Mouse (Mus musculus): Measurements from ENCODE around the gene Cct7. TPM values are rescaled to one million over a fixed set of nuclear protein-coding genes. Genes with fewer than 3 reads are reported as not detected.
A peak's percentile ranks its signal among the peaks of the same experiment; 100 is the strongest.

The Cct7 gene
- total and polyA plus RNA-seq, 3 experiments: 84.3 to 281 (median 228) TPM

DNA sequence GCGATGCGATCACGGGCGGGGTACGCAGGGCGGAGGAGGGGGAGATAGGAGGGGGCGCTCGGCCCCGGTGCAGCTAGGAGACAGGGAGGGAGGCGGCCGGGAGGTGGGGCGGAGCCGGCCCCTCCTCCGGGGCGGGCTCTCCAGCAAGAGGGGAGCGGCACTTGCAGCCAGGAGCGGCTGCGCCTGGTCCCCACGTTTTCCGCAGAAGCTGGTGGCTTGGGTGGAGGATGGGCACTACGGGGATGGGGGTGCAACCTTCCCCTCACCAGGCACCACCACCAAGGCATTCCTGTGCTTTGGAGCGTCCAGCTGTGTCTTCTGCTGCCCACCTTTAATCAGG, 51.6 kb downstream of the Cct7 start, which contains the start of gene Fbxo41:
Gene Fbxo41, minus strand, starts transcription at position 84 of the 340 bp plus-strand sequence.
- Histone ChIP-seq H3K27me3 (ENCODE audit: insufficient read depth, low read length) (peaks cover 12% of the 10 kb centered on the region), H3K36me3 (replicated peaks) (no peaks in the 10 kb centered on the region), H3K4me3 (ENCODE audit: low read depth, low read length) (no peak within 1 kb of the TSS), H3K9me3 (replicated peaks) (no peaks in the 10 kb centered on the region), H3K4me1 (ENCODE audit: insufficient read depth, low read depth, low read length) (no peaks in the 10 kb centered on the region)
- no peak for TF ChIP-seq TAL1 (conservative IDR thresholded peaks at IDR 0.05; ENCODE audit: low read depth, low read length)
- TF ChIP-seq GATA1 (IDR thresholded peaks at IDR 0.05; ENCODE audit: borderline replicate concordance, low read length): no peak
- no peak for TF ChIP-seq POLR2AphosphoS5 (IDR thresholded peaks at IDR 0.05; ENCODE audit: insufficient replicate concordance, low read depth, low read length)
- no peak for TF ChIP-seq CTCF (IDR thresholded peaks at IDR 0.05; ENCODE audit: low read depth, low read length)
- no peak for TF ChIP-seq GATA2 (IDR thresholded peaks at IDR 0.05; ENCODE audit: borderline replicate concordance, low read depth, low read length)
- no peak for ATAC-seq (ENCODE audit: extremely low read depth, insufficient number of reproducible peaks, low FRiP score, poor library complexity, severe bottlenecking)
- DNase-seq (ENCODE audit: low spot score): no peak

DNA sequence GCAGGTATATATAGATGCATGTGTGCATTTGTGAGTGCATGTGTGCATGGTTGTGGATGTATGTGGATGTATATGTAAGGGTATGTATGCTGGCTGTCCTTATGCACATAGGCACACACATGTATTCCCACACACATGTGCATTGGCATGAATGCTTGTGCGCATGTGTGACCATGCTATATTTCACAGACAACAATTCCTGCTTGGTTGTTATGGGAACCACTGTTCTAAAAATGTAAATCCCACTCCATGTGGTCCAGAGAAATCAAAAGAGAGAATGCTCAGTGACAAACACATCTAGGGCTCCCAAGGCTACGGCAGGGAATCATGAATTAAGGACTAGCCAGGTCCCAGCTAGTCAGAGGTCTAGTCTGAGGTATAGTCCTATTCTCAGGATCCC, 53.6 kb downstream of the Cct7 start:
- Histone ChIP-seq H3K36me3 (replicated peaks) (no peaks in the 10 kb centered on the region), H3K27me3 (ENCODE audit: insufficient read depth, low read length) (peaks cover 12% of the 10 kb centered on the region), H3K9me3 (replicated peaks) (no peaks in the 10 kb centered on the region), H3K4me3 (ENCODE audit: low read depth, low read length) (no peak overlapping the region), H3K4me1 (ENCODE audit: insufficient read depth, low read depth, low read length) (no peaks in the 10 kb centered on the region)
- DNase-seq (ENCODE audit: low spot score) (no peak), ATAC-seq (ENCODE audit: extremely low read depth, insufficient number of reproducible peaks, low FRiP score, poor library complexity, severe bottlenecking) (no peak)
- TF ChIP-seq POLR2AphosphoS5 (IDR thresholded peaks at IDR 0.05; ENCODE audit: insufficient replicate concordance, low read depth, low read length) (no peak), TAL1 (conservative IDR thresholded peaks at IDR 0.05; ENCODE audit: low read depth, low read length) (no peak), CTCF (IDR thresholded peaks at IDR 0.05; ENCODE audit: low read depth, low read length) (no peak), GATA2 (IDR thresholded peaks at IDR 0.05; ENCODE audit: borderline replicate concordance, low read depth, low read length) (no peak), GATA1 (IDR thresholded peaks at IDR 0.05; ENCODE audit: borderline replicate concordance, low read length) (no peak)

DNA sequence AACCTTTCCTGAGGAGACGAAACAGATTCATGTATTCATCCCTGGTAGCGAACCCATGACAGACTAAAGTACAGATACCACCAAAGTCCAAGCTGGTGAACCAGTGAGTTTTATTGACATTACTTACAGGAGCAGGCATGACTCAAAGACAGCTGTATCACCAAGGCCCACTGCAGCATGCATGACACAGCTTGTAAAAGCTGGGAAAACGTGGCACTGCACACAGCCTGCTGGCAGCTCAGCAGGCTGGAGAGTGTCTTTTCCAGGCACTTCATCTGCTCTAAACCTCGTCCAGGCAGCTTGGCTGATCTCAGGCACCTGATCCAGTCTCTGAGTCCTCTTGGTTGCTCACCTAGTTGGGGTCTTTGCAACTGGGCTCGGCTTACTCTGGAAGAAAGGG, 57.3 kb downstream of the Cct7 start:
- H3K9me3 ChIP-seq (replicated peaks): peaks cover 22% of the 10 kb centered on the region
- H3K27me3 ChIP-seq (ENCODE audit: insufficient read depth, low read length): peaks cover under 1% of the 10 kb centered on the region; the same call in 1 of the 2 replicates
- DNase-seq (ENCODE audit: low spot score) (no peak), ATAC-seq (ENCODE audit: extremely low read depth, insufficient number of reproducible peaks, low FRiP score, poor library complexity, severe bottlenecking) (no peak)
- H3K4me1 ChIP-seq (ENCODE audit: insufficient read depth, low read depth, low read length): no peaks in the 10 kb centered on the region
- H3K36me3 ChIP-seq (replicated peaks): no peaks in the 10 kb centered on the region
- TF ChIP-seq CTCF (IDR thresholded peaks at IDR 0.05; ENCODE audit: low read depth, low read length): no peak
- no peak for TF ChIP-seq GATA2 (IDR thresholded peaks at IDR 0.05; ENCODE audit: borderline replicate concordance, low read depth, low read length)
- no peak for TF ChIP-seq TAL1 (conservative IDR thresholded peaks at IDR 0.05; ENCODE audit: low read depth, low read length)
- no peak for TF ChIP-seq POLR2AphosphoS5 (IDR thresholded peaks at IDR 0.05; ENCODE audit: insufficient replicate concordance, low read depth, low read length)
- TF ChIP-seq GATA1 (IDR thresholded peaks at IDR 0.05; ENCODE audit: borderline replicate concordance, low read length): no peak
- no peak overlapping the region for H3K4me3 ChIP-seq (ENCODE audit: low read depth, low read length)

DNA sequence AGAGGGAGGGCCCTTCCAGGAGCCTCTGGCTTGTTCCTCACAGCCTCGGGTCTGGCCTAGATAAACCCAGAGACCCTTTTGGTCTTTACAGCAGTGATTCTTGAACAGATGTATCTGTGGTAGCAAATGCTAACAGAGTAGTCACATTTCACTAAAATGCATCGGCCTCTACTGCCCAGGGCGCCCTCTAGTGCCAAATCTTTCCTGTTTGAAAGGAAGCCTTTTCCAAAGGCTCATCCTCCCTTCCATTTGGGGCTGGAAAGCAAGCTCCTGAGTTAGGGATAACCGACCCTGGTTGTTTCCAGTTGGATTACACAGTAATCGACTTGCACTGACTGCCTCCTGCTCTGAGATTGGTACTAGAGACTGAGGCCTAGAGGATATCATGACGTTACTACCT, 59.2 kb downstream of the Cct7 start:
- ATAC-seq (ENCODE audit: extremely low read depth, insufficient number of reproducible peaks, low FRiP score, poor library complexity, severe bottlenecking) (no peak), DNase-seq (ENCODE audit: low spot score) (no peak)
- H3K4me1 ChIP-seq (ENCODE audit: insufficient read depth, low read depth, low read length): no peaks in the 10 kb centered on the region
- peaks cover 2% of the 10 kb centered on the region; the same call in 1 of the 2 replicates for H3K27me3 ChIP-seq (ENCODE audit: insufficient read depth, low read length)
- TF ChIP-seq POLR2AphosphoS5 (IDR thresholded peaks at IDR 0.05; ENCODE audit: insufficient replicate concordance, low read depth, low read length) (no peak), TAL1 (conservative IDR thresholded peaks at IDR 0.05; ENCODE audit: low read depth, low read length) (no peak), GATA1 (IDR thresholded peaks at IDR 0.05; ENCODE audit: borderline replicate concordance, low read length) (no peak), CTCF (IDR thresholded peaks at IDR 0.05; ENCODE audit: low read depth, low read length) (no peak), GATA2 (IDR thresholded peaks at IDR 0.05; ENCODE audit: borderline replicate concordance, low read depth, low read length) (no peak)
- H3K9me3 ChIP-seq (replicated peaks): peaks cover 23% of the 10 kb centered on the region
- H3K36me3 ChIP-seq (replicated peaks): no peaks in the 10 kb centered on the region
- H3K4me3 ChIP-seq (ENCODE audit: low read depth, low read length): no peak overlapping the region

DNA sequence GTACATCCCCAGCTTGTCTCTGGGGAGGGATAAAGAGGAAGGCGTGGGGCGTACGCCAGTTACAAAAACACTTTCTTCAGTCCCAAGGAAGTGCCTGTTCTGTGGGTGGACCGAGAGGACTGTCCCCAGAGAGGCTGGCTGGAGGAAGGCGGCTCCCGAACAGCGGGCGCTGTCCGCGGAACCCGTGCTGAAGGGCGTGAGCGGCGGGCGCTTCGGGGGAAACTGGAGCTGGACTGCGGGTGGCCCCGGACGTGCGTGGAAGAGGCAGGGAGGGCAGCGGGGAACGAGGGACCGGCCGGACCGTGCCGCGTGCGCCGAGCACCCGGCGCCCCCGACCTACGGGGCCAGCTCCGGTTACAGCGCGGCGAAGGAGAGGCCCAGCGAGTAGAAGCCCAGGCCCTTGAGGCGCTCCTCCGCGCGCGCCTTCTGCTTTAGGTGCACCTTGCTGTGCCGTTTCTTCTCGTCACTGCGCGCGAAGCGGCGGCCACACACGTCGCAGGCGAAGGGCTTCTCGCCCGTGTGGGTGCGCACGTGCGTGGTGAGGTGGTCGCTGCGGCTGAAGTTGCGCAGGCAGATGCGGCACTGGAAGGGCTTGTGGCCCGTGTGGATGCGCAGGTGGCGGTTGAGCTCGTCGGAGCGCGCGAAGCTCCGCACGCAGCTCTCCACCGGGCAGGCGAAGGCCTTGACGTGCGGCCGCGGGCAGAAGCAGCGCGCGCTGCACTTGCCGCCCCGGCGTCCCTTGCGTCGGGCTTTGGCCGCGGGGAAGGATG, 60.2 kb downstream of the Cct7 start:
- H3K4me1 ChIP-seq (ENCODE audit: insufficient read depth, low read depth, low read length): no peaks in the 10 kb centered on the region
- H3K4me3 ChIP-seq (ENCODE audit: low read depth, low read length): peak overlapping the region; percentile 7; the same call in 1 of the 2 replicates
- peaks cover 23% of the 10 kb centered on the region for H3K9me3 ChIP-seq (replicated peaks)
- TF ChIP-seq GATA1 (IDR thresholded peaks at IDR 0.05; ENCODE audit: borderline replicate concordance, low read length) (no peak), TAL1 (conservative IDR thresholded peaks at IDR 0.05; ENCODE audit: low read depth, low read length) (no peak), POLR2AphosphoS5 (IDR thresholded peaks at IDR 0.05; ENCODE audit: insufficient replicate concordance, low read depth, low read length) (no peak), GATA2 (IDR thresholded peaks at IDR 0.05; ENCODE audit: borderline replicate concordance, low read depth, low read length) (no peak), CTCF (IDR thresholded peaks at IDR 0.05; ENCODE audit: low read depth, low read length) (no peak)
- DNase-seq (ENCODE audit: low spot score) (no peak), ATAC-seq (ENCODE audit: extremely low read depth, insufficient number of reproducible peaks, low FRiP score, poor library complexity, severe bottlenecking) (no peak)
- peaks cover 2% of the 10 kb centered on the region; the same call in 1 of the 2 replicates for H3K27me3 ChIP-seq (ENCODE audit: insufficient read depth, low read length)
- no peaks in the 10 kb centered on the region for H3K36me3 ChIP-seq (replicated peaks)

GRCm38 (mm10) chr6:85512056-85512440, 60.7 kb downstream of the Cct7 start:
- ATAC-seq (ENCODE audit: extremely low read depth, insufficient number of reproducible peaks, low FRiP score, poor library complexity, severe bottlenecking) (no peak), DNase-seq (ENCODE audit: low spot score) (no peak)
- Histone ChIP-seq H3K9me3 (replicated peaks) (peaks cover 23% of the 10 kb centered on the region), H3K4me1 (ENCODE audit: insufficient read depth, low read depth, low read length) (no peaks in the 10 kb centered on the region), H3K36me3 (replicated peaks) (no peaks in the 10 kb centered on the region), H3K4me3 (ENCODE audit: low read depth, low read length) (peak overlapping the region; percentile 7; the same call in 1 of the 2 replicates), H3K27me3 (ENCODE audit: insufficient read depth, low read length) (peaks cover 2% of the 10 kb centered on the region; the same call in 1 of the 2 replicates)
- TF ChIP-seq CTCF (IDR thresholded peaks at IDR 0.05; ENCODE audit: low read depth, low read length): no peak
- no peak for TF ChIP-seq TAL1 (conservative IDR thresholded peaks at IDR 0.05; ENCODE audit: low read depth, low read length)
- TF ChIP-seq GATA1 (IDR thresholded peaks at IDR 0.05; ENCODE audit: borderline replicate concordance, low read length): no peak
- no peak for TF ChIP-seq GATA2 (IDR thresholded peaks at IDR 0.05; ENCODE audit: borderline replicate concordance, low read depth, low read length)
- no peak for TF ChIP-seq POLR2AphosphoS5 (IDR thresholded peaks at IDR 0.05; ENCODE audit: insufficient replicate concordance, low read depth, low read length)
